ENCODE assay signal across 11 mouse cellular contexts in the genomic region with DNA sequence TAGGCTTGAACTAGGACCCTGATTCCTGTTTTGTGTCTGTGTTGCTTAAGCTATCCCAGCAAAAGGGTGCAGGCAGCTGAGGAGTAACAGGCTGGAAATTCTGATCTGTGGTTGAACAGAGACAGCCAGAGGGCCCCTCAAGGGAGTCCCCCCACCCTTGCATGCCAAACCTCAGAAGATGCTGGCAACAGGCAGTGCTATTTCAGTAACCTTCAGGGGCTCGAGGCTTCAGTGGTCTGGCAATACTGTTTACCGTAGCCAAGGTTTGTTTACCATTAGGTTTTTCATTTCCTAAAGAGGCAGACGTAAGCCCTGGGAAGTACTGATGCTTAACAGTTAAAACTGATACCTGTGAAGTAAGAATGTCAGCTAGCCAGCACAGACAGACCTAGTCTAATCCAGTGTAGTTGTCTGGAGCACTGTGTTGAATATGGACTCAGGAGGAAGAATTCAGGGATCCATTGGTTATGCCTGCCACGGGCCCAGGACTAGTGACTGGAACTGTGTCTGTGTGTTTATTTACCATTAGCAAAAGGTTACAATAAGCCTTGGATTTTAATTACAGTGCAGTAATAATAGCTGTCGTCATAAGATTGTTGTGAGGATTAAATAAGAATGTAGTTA. TPM values are rescaled to one million over a fixed set of nuclear protein-coding genes. Genes with fewer than 3 reads are reported as not detected.
DNase-seq lines count a peak whose midpoint lies in the region; ATAC-seq lines count a peak whose summit lies in the region.
"Had no signal": no experiment of that assay in that cellular context is flagged by ENCODE, and none has a peak within 500 bp of the region (broad histone marks: within the 10 kb centered on the region; RNA-seq: fewer than 3 reads in every experiment).

No protein-coding gene starts in this region.

- H3K36me3 ChIP-seq in heart, embryonic 15.5 days = no peaks in the 10 kb centered on the region
- no peaks in the 10 kb centered on the region for H3K36me3 ChIP-seq in embryonic facial prominence, embryonic 13.5 days
- H3K36me3 ChIP-seq in kidney, embryonic 15.5 days = no peaks in the 10 kb centered on the region
- no peaks in the 10 kb centered on the region for H3K36me3 ChIP-seq in liver, embryonic 13.5 days
- no peaks in the 10 kb centered on the region for H3K36me3 ChIP-seq in hindbrain, embryonic 11.5 days (ENCODE audit: control insufficient read depth, insufficient read depth, low read length)
- H3K36me3 ChIP-seq: stomach, embryonic 15.5 days had no signal

- H3K4me3 ChIP-seq in heart, embryonic 15.5 days = no peak overlapping the region
- no peak overlapping the region for H3K4me3 ChIP-seq in embryonic facial prominence, embryonic 13.5 days
- H3K4me3 ChIP-seq in kidney, embryonic 15.5 days (replicated peaks) = no peak overlapping the region
- no peak overlapping the region for H3K4me3 ChIP-seq in liver, embryonic 13.5 days (replicated peaks)
- H3K4me3 ChIP-seq in hindbrain, embryonic 11.5 days (ENCODE audit: low read depth, low read length) = no peak overlapping the region
- H3K4me3 ChIP-seq: stomach, embryonic 15.5 days had no signal

- H3K27ac ChIP-seq in heart, embryonic 15.5 days = no peak overlapping the region
- peak overlapping the region; percentile 35; the same call in 1 of the 2 replicates for H3K27ac ChIP-seq in embryonic facial prominence, embryonic 13.5 days
- peak overlapping the region; percentile 71 for H3K27ac ChIP-seq in kidney, embryonic 15.5 days
- peak overlapping the region; percentile 67 for H3K27ac ChIP-seq in liver, embryonic 13.5 days
- no peak overlapping the region for H3K27ac ChIP-seq in hindbrain, embryonic 11.5 days (ENCODE audit: low read depth, low read length)
- H3K27ac ChIP-seq: stomach, embryonic 15.5 days had no signal

- H3K4me2 ChIP-seq in heart, embryonic 15.5 days = no peak overlapping the region
- H3K4me2 ChIP-seq in embryonic facial prominence, embryonic 13.5 days = peak overlapping the region; percentile 7; the same call in 1 of the 2 replicates
- no peak overlapping the region for H3K4me2 ChIP-seq in kidney, embryonic 15.5 days
- peak overlapping the region; percentile 26 for H3K4me2 ChIP-seq in liver, embryonic 13.5 days
- H3K4me2 ChIP-seq in hindbrain, embryonic 11.5 days (replicated peaks; ENCODE audit: low read depth, low read length) = no peak overlapping the region
- H3K4me2 ChIP-seq: stomach, embryonic 15.5 days had no signal

- H3K9ac ChIP-seq in heart, embryonic 15.5 days = 0 out of 2 replicates have a peak overlapping the region, but pooled peaks have one; percentile 1
- H3K9ac ChIP-seq in embryonic facial prominence, embryonic 13.5 days = 0 out of 2 replicates have a peak overlapping the region, but pooled peaks have one; percentile 27
- no peak overlapping the region for H3K9ac ChIP-seq in kidney, embryonic 15.5 days
- no peak overlapping the region for H3K9ac ChIP-seq in liver, embryonic 13.5 days
- H3K9ac ChIP-seq in hindbrain, embryonic 11.5 days (ENCODE audit: low read depth, low read length) = no peak overlapping the region
- H3K9ac ChIP-seq: stomach, embryonic 15.5 days had no signal

- intact Hi-C loops in left cerebral cortex, postnatal 36 days (cut with DNase I) = no loop called here

- 46% methylated on average over 5 of the region's 5 CpGs for WGBS in heart, embryonic 15.5 days
- 45% methylated on average over 5 of the region's 5 CpGs for WGBS in embryonic facial prominence, embryonic 13.5 days
- WGBS in kidney, embryonic 15.5 days = 49% methylated on average over 5 of the region's 5 CpGs
- WGBS in liver, embryonic 13.5 days (ENCODE audit: insufficient replicate concordance) = 53% methylated on average over 5 of the region's 5 CpGs
- WGBS in hindbrain, embryonic 11.5 days = 72% methylated on average over 5 of the region's 5 CpGs

- H3K9me3 ChIP-seq in heart, embryonic 15.5 days (replicated peaks) = no peaks in the 10 kb centered on the region
- H3K9me3 ChIP-seq in embryonic facial prominence, embryonic 13.5 days = no peaks in the 10 kb centered on the region
- no peaks in the 10 kb centered on the region for H3K9me3 ChIP-seq in kidney, embryonic 15.5 days (replicated peaks)
- no peaks in the 10 kb centered on the region for H3K9me3 ChIP-seq in liver, embryonic 13.5 days (replicated peaks)
- no peaks in the 10 kb centered on the region for H3K9me3 ChIP-seq in hindbrain, embryonic 11.5 days (ENCODE audit: control insufficient read depth, low read length)
- H3K9me3 ChIP-seq: stomach, embryonic 15.5 days had no signal

- H3K4me1 ChIP-seq in heart, embryonic 15.5 days (replicated peaks) = peaks cover 94% of the 10 kb centered on the region
- peaks cover 83% of the 10 kb centered on the region for H3K4me1 ChIP-seq in embryonic facial prominence, embryonic 13.5 days
- H3K4me1 ChIP-seq in kidney, embryonic 15.5 days = peaks cover 33% of the 10 kb centered on the region
- H3K4me1 ChIP-seq in liver, embryonic 13.5 days (replicated peaks) = peaks cover 79% of the 10 kb centered on the region
- H3K4me1 ChIP-seq in hindbrain, embryonic 11.5 days (replicated peaks; ENCODE audit: control insufficient read depth, insufficient read depth, low read length) = peaks cover 2% of the 10 kb centered on the region

- DNase-seq in heart, adult 18-20 months = no peak
- no peak for DNase-seq in liver, embryonic 13.5 days
- DNase-seq in left cerebral cortex, postnatal 36 days (ENCODE audit: low spot score in 2 of 2) = no peak
- no peak for DNase-seq in hindbrain, embryonic 11.5 days (ENCODE audit: low spot score)
- no peak for DNase-seq in cerebellum, postnatal 14 days
- DNase-seq: adrenal gland, postnatal 25 days; cerebellum, adult 8-10 months had no signal

- no peak for ATAC-seq in heart, embryonic 15.5 days (replicated peaks; ENCODE audit: insufficient number of reproducible peaks, insufficient read depth, low FRiP score, low read depth)
- ATAC-seq in embryonic facial prominence, embryonic 13.5 days (ENCODE audit: insufficient number of reproducible peaks, insufficient read depth, low FRiP score, low TSS enrichment, low read depth) = no peak
- ATAC-seq in kidney, embryonic 15.5 days (replicated peaks; ENCODE audit: low FRiP score) = no peak; the same call in 1 of the 2 replicates
- ATAC-seq in liver, embryonic 13.5 days (ENCODE audit: low read depth) = no peak
- ATAC-seq in hindbrain, embryonic 11.5 days (ENCODE audit: low FRiP score) = no peak

- H3K27me3 ChIP-seq in heart, embryonic 15.5 days = no peaks in the 10 kb centered on the region
- no peaks in the 10 kb centered on the region for H3K27me3 ChIP-seq in embryonic facial prominence, embryonic 13.5 days
- H3K27me3 ChIP-seq in kidney, embryonic 15.5 days = no peaks in the 10 kb centered on the region
- no peaks in the 10 kb centered on the region for H3K27me3 ChIP-seq in liver, embryonic 13.5 days
- no peaks in the 10 kb centered on the region for H3K27me3 ChIP-seq in hindbrain, embryonic 11.5 days (ENCODE audit: control insufficient read depth, insufficient read depth, low read length)
- H3K27me3 ChIP-seq: stomach, embryonic 15.5 days had no signal

RNA-seq across cellular contexts. Expression of gene Abtb2, which starts 29.0 kb away (rescaled TPM):
- polyA plus RNA-seq in heart, embryonic 15.5 days (2015; fragmentation: Nextera tagmentation; extraction: Ambion mirVana) = 20.2 and 21.4 TPM in 2 replicates
- total RNA-seq in heart, adult 18-20 months (2021) = 10 to 100 TPM; 22.1 to 26.7 TPM
- polyA plus RNA-seq in embryonic facial prominence, embryonic 13.5 days (2015; fragmentation: Nextera tagmentation; extraction: Ambion mirVana) = 17.4 and 19.7 TPM in 2 replicates
- polyA plus RNA-seq in kidney, embryonic 15.5 days (2015; fragmentation: Nextera tagmentation; extraction: Ambion mirVana) = 7.7 and 8.4 TPM in 2 replicates
- 1.9 and 2.6 TPM in 2 replicates for polyA plus RNA-seq in liver, embryonic 13.5 days (2015; fragmentation: Nextera tagmentation; extraction: Ambion mirVana)
- 10 to 100 TPM in 1 of 2 experiments, 1 to 10 TPM in 1; 9.0 to 11.0 TPM for total RNA-seq in left cerebral cortex, postnatal 36 days (2021)
- 13.9 and 14.6 TPM in 2 replicates for polyA plus RNA-seq in hindbrain, embryonic 11.5 days (2014; fragmentation: Nextera tagmentation; extraction: Ambion mirVana)

Comparison
In these comparisons a context has a peak if more than half of its experiments do, and no peak if none do; other contexts are left out.
1. H3K27ac ChIP-seq: peak in embryonic facial prominence, embryonic 13.5 days (single experiment), kidney, embryonic 15.5 days (single experiment) and liver, embryonic 13.5 days (single experiment); none in heart, embryonic 15.5 days (single experiment) and hindbrain, embryonic 11.5 days (single experiment).
2. H3K4me2 ChIP-seq: peak in embryonic facial prominence, embryonic 13.5 days (single experiment) and liver, embryonic 13.5 days (single experiment); none in heart, embryonic 15.5 days (single experiment), kidney, embryonic 15.5 days (single experiment) and hindbrain, embryonic 11.5 days (single experiment).
3. H3K9ac ChIP-seq: peak in heart, embryonic 15.5 days (single experiment) and embryonic facial prominence, embryonic 13.5 days (single experiment); none in kidney, embryonic 15.5 days (single experiment), liver, embryonic 13.5 days (single experiment) and hindbrain, embryonic 11.5 days (single experiment).